Mouse (Mus musculus) lung, embryonic 15.5 days (tissue): Measurements from ENCODE around the gene Cyp2c66. TPM values are rescaled to one million over a fixed set of nuclear protein-coding genes. Genes with fewer than 3 reads are reported as not detected.
"Not testable (repeated sequence)": the region's sequence is repeated elsewhere in the genome, so short reads cannot be mapped to it uniquely, and the experiment has no call there.

ENCODE experiments used
- ATAC-seq: fragments of 200-750 bp; cut with Nextera tagmentation; 2 replicates; pipeline ENCODE4 v1.8.0; 2017; ENCODE audit warnings: moderate number of reproducible peaks, borderline replicate concordance; ENCODE audit not compliant: low FRiP score, low TSS enrichment; ENCODE audit errors: extremely low read depth
- H3K27ac ChIP-seq: fragments of 300-500 bp; sonication (generic); 2 replicates; pipeline ENCODE4 v1.5.1; 2015; ENCODE audit warnings: moderate library complexity, mild to moderate bottlenecking, inconsistent platforms
- H3K27me3 ChIP-seq: fragments of 300-500 bp; sonication (generic); 2 replicates; pipeline ENCODE4 v1.6.1; 2015; ENCODE audit warnings: inconsistent platforms
- H3K36me3 ChIP-seq: fragments of 300-500 bp; sonication (generic); 2 replicates; pipeline ENCODE4 v1.6.1; 2015; ENCODE audit warnings: inconsistent platforms
- H3K4me1 ChIP-seq: fragments of 300-500 bp; sonication (generic); 2 replicates; pipeline ENCODE4 v1.6.1; 2015; ENCODE audit warnings: inconsistent platforms
- H3K4me2 ChIP-seq: fragments of 300-500 bp; sonication (generic); 2 replicates; pipeline ENCODE4 v1.6.1; 2015; ENCODE audit warnings: inconsistent platforms, mild to moderate bottlenecking, moderate library complexity
- H3K4me3 ChIP-seq: fragments of 300-500 bp; sonication (generic); 2 replicates; pipeline ENCODE4 v1.5.1; 2015; ENCODE audit warnings: mild to moderate bottlenecking, inconsistent platforms
- H3K9ac ChIP-seq: fragments of 300-500 bp; sonication (generic); 2 replicates; pipeline ENCODE4 v1.6.1; 2015; ENCODE audit warnings: inconsistent platforms
- H3K9me3 ChIP-seq: fragments of 300-500 bp; sonication (generic); 2 replicates; pipeline ENCODE4 v1.6.1; 2016; ENCODE audit warnings: inconsistent platforms
- WGBS: fragments of 180-500 bp; shearing (Covaris S2); methylation state at CpG from one replicate; pipeline ENCODE4 v1.1.7; 2015; 5-methylcytosine and 5-hydroxymethylcytosine counted together
- polyA plus RNA-seq: library from polyadenylated mRNA; unstranded; fragments of >200 nt; fragmentation: Nextera tagmentation; extraction: Ambion mirVana; gene quantifications from 2 replicates; pipeline ENCODE4 v1.2.1, GENCODE M21; 2015

The Cyp2c66 gene
- not detected in 2 replicates for polyA plus RNA-seq

DNA sequence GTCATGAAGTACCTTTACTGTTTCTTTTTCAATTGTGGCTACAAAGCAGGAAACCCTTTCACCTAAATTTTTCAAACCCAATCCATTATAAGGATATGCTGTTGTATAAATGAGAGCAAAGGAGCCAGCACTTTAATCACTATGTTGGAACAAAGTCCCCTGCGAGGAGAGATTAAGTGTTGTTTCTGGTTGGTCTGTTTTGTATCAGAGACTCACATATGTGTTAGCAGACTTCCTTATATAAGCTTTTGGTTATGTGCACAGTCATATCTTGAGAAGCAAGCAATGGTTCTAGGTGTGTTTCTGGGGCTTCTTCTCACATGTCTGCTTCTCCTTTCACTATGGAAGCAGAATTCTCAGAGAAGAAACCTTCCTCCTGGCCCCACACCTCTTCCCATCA is at the start of gene Cyp2c66:
Cyp2c66 (plus strand) TSS at position 255 of the 400 bp plus-strand sequence.
- H3K4me3 ChIP-seq = no peak within 1 kb of the TSS
- H3K4me2 ChIP-seq = no peak within 1 kb of the TSS
- 78% methylated on average over 1 of the region's 1 CpGs for WGBS
- ATAC-seq = no peak
- H3K9ac ChIP-seq = no peak within 1 kb of the TSS
- H3K4me1 ChIP-seq = no peaks in the 10 kb centered on the region
- no peaks in the 10 kb centered on the region for H3K9me3 ChIP-seq
- H3K36me3 ChIP-seq = no peaks in the 10 kb centered on the region
- no peaks in the 10 kb centered on the region for H3K27me3 ChIP-seq
- no peak within 1 kb of the TSS for H3K27ac ChIP-seq

GRCm38 (mm10) chr19:39098779-39099178 is 14.9 kb upstream of the Cyp2c66 start:
- not testable (repeated sequence) for H3K4me1 ChIP-seq, H3K4me3 ChIP-seq, H3K4me2 ChIP-seq, H3K9me3 ChIP-seq, ATAC-seq, H3K9ac ChIP-seq, H3K36me3 ChIP-seq, H3K27ac ChIP-seq, H3K27me3 ChIP-seq
- whole genome bisulfite sequencing = 66% methylated on average over 2 of the region's 2 CpGs

DNA sequence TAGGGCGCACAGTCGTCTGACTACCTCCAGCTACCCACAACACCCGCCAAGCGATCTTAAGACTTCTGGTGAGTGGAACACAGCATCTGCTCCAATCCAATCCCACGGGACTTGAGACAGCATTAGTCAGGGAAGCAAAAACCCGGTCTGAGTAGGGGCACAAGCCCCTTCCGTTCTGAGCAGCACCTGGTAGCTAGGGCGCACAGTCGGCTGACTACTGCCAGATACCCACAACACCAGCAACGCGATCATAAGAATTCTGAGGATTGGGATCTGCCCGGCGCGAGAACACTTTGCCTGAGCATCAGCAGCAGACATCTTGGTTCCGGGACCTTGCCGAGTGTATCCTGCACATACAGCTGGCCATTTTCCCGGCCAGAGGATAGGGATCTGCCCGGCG is 43.1 kb downstream of the Cyp2c66 start:
- not testable (repeated sequence) for H3K27me3 ChIP-seq, ATAC-seq, H3K36me3 ChIP-seq, H3K9ac ChIP-seq, H3K27ac ChIP-seq, H3K9me3 ChIP-seq, H3K4me1 ChIP-seq, H3K4me3 ChIP-seq, H3K4me2 ChIP-seq
- WGBS = 77% methylated on average over 19 of the region's 19 CpGs

Other genes starting within 250 kb of the Cyp2c66 start
- gene Hells, start 183.0 kb upstream of the Cyp2c66 start, polyA plus RNA-seq = 50.8 and 51.7 TPM in 2 replicates
- gene Cyp2c55, start 106.9 kb upstream of the Cyp2c66 start, polyA plus RNA-seq = not detected in 2 replicates
- not detected in 2 replicates for gene Cyp2c65, start 52.9 kb upstream of the Cyp2c66 start, polyA plus RNA-seq
- not detected in 2 replicates for gene Cyp2c29, start 155.5 kb downstream of the Cyp2c66 start, polyA plus RNA-seq